Mouse (Mus musculus) brain, embryonic 18.5 days (tissue): ENCODE measurements around the gene Klhl12.
"Not testable (repeated sequence)": the region's sequence is repeated elsewhere in the genome, so short reads cannot be mapped to it uniquely, and the experiment has no call there.

Experiments
- DNase-seq: peaks from one replicate; pipeline ENCODE4 v3.0.0-alpha.2; 2012; ENCODE audit warnings: low read depth, low spot score

The Klhl12 gene

DNA sequence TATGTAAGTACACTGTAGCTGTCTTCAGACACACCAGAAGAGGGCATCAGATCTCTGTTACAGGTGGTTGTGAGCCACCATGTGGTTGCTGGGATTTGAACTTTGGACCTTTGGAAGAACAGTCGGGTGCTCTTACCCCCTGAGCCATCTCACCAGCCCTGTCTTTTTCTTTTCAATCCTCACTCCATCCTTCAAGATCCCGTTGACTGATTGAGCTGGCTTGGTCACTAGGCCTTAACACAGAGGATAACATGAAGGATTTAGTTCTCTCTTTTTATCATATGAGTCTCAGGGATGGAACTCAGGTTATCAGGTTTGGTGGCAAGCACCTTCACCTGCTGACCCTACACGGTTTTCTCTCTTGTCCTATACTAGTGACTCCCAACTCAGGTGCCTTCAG, 6.8 kb upstream of the Klhl12 start:
- DNase-seq = not testable (repeated sequence)

DNA sequence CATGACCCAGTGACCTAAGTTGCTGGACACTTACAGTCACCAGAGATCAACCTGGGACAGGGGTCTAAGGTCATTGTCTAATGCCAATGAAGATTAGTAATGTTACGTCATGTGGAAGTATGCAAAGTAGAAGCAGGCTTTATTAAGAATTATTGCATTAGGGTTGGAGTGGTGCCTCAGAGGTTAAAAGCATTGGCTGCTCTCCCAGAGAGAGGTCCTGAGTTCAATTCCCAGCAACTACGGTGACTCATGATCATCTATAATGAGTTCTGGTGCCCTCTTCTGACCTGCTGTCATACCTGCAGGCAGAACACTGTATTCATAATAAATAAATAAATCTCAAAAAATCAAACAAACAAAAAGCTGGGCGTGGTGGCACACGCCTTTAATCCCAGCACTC, 5.1 kb upstream of the Klhl12 start:
- DNase-seq = no peak

DNA sequence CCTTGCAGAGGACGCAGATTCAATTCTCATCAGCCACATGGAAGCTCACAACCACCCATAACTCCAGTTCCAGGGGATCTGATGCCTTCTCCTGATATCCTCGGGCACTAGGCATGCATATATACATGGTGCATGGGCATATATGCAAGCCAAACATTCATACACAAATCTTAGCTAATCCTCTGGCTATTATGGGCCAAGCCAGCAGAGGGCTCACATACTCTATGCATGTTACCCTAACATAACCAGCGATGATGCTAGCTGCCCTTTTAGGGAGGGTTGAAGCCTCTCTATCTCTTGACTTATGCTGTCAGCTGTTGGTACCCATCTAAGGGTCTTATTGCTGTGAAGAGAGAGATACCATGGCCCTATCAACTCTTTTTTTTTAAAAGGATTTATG, 4.3 kb upstream of the Klhl12 start:
- DNase-seq = no peak

GRCm38 (mm10) chr1:134456060-134456459, 729 bp downstream of the Klhl12 start:
- DNase-seq = no peak

DNA sequence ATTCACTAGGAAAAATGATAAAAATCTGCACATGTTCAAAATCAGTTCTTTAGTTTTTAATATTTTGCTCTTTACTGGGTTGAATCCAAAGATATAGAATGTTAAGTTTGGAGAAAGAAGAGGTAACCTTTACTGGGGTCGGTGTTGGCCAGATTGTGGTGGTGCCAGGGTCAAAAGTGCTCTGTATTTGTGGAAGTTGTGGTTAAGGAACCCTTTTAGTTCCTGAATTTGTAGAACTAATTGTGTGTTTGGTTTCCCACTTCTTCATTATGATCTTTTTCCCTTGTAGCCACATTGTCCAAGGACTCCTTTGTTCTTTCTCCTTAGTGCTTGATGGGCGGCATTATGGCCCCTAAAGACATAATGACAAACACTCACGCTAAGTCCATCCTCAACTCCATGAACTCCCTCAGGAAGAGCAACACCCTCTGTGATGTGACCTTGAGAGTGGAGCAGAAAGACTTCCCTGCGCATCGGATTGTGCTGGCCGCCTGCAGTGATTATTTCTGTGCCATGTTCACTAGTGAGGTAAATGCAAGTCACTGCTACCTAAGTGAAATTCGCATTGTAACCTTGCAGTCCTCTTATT, 2.9 kb downstream of the Klhl12 start:
- no peak for DNase-seq

GRCm38 (mm10) chr1:134460294-134461284, 5.3 kb downstream of the Klhl12 start:
- no peak for DNase-seq

DNA sequence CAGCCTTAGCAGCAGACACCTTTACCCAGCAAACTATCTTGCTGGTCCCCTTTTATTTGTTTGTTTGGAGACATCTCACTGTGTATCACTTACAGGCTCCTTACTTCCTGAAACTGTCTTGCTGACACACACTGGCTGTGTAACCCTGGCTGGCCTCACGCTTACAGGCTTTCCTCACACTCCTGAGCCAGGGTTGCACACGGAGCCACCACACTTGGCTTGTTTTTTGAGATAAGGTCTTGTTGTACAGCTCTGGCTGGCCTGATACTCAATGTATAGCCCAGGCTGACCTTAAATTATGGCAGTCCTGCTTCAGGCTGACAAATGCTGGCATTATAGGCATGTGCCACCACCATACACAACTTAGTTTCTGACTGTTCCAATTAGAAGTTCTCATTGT, 29.3 kb downstream of the Klhl12 start:
- no peak for DNase-seq

DNA sequence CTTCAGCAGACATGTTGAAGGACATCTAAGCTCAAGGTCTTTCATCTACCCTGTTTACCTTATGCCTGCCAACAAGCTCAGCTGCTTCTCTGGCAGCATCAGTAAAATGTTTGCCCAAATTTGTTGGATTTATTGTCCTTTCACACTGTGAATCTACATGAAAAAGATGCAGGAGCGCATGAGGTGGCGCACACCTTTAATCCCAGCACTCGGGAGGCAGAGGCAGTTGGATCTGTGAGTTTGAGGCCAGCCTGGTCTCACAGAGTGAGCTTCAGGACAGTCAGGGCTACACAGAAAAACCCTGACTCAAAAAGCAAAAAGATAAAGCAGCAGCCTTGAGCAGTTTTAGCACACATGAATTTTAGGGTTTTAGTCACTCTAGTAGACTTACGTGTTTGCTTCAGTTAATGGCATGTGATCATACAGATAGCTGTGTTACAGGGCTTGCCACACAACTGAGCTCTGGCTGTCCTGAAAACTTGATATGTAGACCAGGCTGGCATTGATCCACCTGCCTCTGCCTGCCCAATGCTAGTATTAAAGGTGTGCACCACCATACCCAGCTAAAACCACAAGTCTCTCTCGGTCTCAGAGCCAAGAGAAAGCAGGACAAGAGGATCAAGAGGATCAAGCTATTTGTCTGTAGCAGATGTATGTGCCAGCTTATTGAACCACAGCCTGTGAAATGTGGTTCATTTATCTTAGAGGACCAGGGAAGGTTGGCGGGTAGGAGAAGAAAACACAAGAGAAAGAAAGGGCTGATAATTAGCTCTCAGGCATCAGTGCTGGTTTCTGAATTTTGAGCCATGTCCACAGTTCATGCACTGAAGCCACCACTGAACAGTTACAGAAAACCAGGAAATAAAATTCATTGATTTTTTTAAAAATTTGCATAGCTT, 35.8 kb downstream of the Klhl12 start:
- DNase-seq = no peak

- DNase-seq = no peak
These were observed 36.9 kb downstream of the Klhl12 start for GRCm38 (mm10) chr1:134492276-134492675.

GRCm38 (mm10) chr1:134493496-134493895, 38.2 kb downstream of the Klhl12 start:
- no peak for DNase-seq

GRCm38 (mm10) chr1:134493956-134494355, 38.6 kb downstream of the Klhl12 start:
- DNase-seq = no peak

DNA sequence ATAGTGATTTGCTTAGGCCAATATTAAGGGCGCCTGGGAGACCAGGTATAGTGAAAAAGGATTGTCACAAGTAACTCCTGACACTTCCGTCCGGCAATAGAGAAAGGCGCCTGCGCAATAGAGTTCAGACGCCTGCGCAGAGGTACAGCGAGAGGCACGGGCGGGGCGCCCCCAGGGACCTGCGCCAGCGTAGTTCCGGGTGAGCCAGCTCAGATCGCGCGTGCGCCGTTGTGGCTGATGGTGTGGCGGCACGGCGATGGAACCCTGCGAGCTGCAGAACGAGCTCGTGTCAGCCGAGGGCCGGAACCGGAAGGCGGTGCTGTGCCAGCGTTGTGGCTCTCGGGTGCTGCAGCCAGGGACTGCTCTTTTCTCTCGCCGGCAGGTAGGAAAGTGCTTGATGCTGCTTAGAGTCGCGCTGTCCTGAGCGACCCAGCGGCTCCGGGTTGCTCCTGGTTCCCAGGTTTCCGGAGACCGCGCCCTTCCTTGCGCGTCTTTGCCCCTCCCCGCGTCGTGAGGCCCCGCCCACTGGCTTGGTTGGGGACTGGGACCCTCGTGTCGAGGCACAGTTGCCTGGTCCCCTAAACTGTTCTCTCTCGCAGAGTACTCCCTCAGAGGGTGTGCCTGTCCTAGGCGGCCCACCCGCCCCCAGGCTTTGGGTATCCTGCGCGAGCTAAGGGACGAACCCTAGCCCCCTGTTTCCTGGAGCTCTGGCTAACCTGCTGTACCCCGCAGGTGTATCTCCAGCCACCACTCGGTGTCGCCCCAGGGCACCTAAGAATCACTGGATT, 39.3 kb downstream of the Klhl12 start, which contains the start of gene Rabif:
TSS of gene Rabif (plus strand) at position 221 of the 788 bp plus-strand sequence.
- DNase-seq = peak; percentile 95

- DNase-seq = no peak
These were observed 39.8 kb downstream of the Klhl12 start for GRCm38 (mm10) chr1:134495216-134495539.

DNA sequence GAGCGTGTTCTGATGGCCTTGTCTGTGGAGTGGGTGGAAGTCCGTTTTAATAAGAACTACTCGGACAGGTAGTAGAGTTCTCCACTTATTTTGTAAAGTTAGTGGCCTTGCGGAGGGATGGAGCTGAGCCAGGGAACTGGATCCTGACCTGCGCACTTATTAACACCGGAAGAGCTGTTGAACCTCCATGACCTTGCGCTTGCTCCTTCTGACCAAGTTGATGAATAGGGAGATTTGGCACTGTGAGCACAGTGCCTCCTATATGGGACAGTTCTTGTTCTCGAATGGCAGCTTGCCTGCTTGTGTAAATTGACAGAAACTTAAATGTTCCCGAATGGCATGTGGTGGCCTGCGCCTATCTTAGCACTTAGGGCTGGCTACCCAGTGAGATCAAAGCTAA, 40.7 kb downstream of the Klhl12 start:
- no peak for DNase-seq

GRCm38 (mm10) chr1:134500916-134501315, 45.6 kb downstream of the Klhl12 start:
- no peak for DNase-seq

DNA sequence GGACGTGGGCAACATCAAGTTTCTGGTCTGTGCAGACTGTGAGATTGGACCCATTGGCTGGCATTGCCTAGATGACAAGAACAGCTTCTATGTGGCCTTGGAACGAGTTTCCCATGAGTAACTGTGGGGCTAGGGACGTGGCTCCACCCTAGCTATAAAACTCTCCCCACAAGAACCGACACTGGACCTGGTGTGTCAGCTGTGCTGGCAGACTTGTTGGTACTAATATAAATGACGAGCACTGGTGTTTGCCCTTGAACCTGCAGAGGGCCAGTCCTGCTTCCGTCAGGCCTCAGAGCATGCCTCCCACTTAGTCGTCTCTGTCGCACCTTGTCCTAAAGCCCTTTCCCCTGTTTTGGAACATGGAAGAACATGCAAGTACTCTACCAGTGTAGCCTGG, 50.9 kb downstream of the Klhl12 start:
- no peak for DNase-seq

DNA sequence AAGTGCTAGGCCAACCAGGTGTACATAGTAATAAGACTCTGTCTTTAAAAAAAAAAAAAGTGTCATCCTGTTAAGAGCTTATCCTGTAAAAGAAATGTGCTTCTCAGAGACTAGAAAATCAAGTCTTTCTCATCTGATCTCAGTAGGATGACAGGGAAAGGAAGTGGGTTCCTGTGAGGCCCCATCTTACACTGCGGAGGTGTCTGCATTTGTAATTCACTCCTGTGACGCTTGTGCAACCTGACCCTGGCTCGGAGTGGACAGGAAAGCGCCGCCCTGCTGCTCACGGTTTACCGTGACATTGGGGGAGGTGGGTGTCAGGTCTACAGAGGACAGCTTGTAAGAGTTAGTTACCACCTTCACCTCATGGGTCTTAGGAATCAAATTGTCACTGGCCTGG, 54.7 kb downstream of the Klhl12 start:
- no peak for DNase-seq

GRCm38 (mm10) chr1:134512183-134512582, 56.9 kb downstream of the Klhl12 start:
- DNase-seq = no peak

- no peak for DNase-seq
These were observed 57.3 kb downstream of the Klhl12 start for GRCm38 (mm10) chr1:134512584-134512983.

GRCm38 (mm10) chr1:134513312-134513860, 58.1 kb downstream of the Klhl12 start:
- no peak for DNase-seq
